Comparison of ENCODE assay signal across 8 mouse cellular contexts in the genomic region with DNA sequence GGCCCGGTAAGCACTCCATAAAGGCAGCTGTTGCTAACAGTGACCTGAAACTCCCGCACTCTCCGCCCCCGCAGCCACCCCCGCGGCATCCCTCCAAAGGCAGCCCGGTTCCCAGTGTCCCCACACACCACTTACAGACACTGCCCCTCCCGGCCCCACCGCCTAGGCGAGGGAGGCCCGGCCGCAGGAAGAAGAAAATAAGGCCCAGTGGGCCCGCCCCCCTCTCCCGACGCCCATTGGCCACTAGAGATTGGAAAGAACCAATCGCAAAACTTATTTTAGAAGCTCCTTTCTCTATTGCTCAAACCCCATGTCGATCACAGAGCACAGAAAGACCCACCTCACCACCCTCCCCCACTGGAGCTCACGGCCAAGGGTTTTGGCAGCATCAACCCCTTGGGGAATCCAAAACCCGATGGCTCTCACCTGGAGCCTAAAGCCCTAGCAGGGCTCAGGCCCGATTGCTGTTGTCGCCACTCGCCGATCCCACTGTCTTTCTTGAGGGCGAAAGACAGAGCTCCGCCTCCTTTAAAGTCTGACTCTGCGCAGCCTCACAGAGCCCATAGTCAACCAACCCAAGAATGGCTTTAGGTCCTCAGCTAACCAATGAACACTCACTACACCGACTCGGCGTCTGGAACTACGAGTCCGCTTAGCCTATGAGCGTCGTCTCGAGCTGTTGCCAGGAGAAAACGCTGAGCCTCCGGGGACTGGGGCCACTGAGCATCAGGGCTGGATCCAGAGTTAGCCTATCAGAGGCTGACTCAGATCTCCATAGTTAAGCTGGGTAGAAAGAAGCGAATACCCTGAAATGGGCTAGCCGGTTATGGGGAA. TPM values are rescaled to one million over a fixed set of nuclear protein-coding genes. Genes with fewer than 3 reads are reported as not detected.
DNase-seq lines count a peak whose midpoint lies in the region; ATAC-seq and TF ChIP-seq lines count a peak whose summit lies in the region.

A gene (minus strand): TSS at position 577 of the 834 bp plus-strand sequence.

- H3K27me3 ChIP-seq in MEL (ENCODE audit: control insufficient read depth in 1 of 2, insufficient read depth in 2 of 2, low read length in 2 of 2): no peaks in the 10 kb centered on the region
- H3K27me3 ChIP-seq in cerebellum, adult 2 months (ENCODE audit: control insufficient read depth, insufficient read depth, low read length): no peaks in the 10 kb centered on the region
- no peaks in the 10 kb centered on the region for H3K27me3 ChIP-seq in forebrain, postnatal 0 days (ENCODE audit: insufficient read depth, low read length)
- no peaks in the 10 kb centered on the region for H3K27me3 ChIP-seq in lung, embryonic 15.5 days

- no peak for TF ChIP-seq CTCF in MEL (IDR thresholded peaks at IDR 0.05 in 2 of 3, conservative IDR thresholded peaks at IDR 0.05 in 1 of 3; ENCODE audit: control insufficient read depth in 1 of 3, insufficient read depth in 1 of 3, low read depth in 2 of 3, low read length in 3 of 3, poor library complexity in 1 of 3, severe bottlenecking in 1 of 3)
- TF ChIP-seq CTCF in cerebellum, adult 2 months (IDR thresholded peaks at IDR 0.05; ENCODE audit: borderline replicate concordance, insufficient read depth, low read depth, low read length): no peak
- TF ChIP-seq CTCF in forebrain, postnatal 0 days (IDR thresholded peaks at IDR 0.05; ENCODE audit: low read depth): no peak

- peaks cover 19% of the 10 kb centered on the region for H3K79me2 ChIP-seq in MEL (ENCODE audit: control insufficient read depth, insufficient read depth, low read length, poor library complexity)

- H3K4me2 ChIP-seq in forebrain, postnatal 0 days (ENCODE audit: low read depth): peak within 1 kb of the TSS; percentile 58
- peak within 1 kb of the TSS; percentile 72 for H3K4me2 ChIP-seq in lung, embryonic 15.5 days

- H3K4me1 ChIP-seq in MEL (ENCODE audit: control insufficient read depth in 1 of 2, insufficient read depth in 2 of 2, low read length in 2 of 2): peaks cover 0 to 5% of the 10 kb centered on the region in 2 experiments; a peak in 2 of 4 replicates
- peaks cover 4% of the 10 kb centered on the region for H3K4me1 ChIP-seq in cerebellum, adult 2 months (ENCODE audit: control insufficient read depth, insufficient read depth, low read length)
- peaks cover 11% of the 10 kb centered on the region for H3K4me1 ChIP-seq in forebrain, postnatal 0 days (ENCODE audit: insufficient read depth)
- peaks cover 12% of the 10 kb centered on the region for H3K4me1 ChIP-seq in lung, embryonic 15.5 days

- WGBS in cerebellum, adult 2 months: under 1% methylated on average over 38 of the region's 38 CpGs
- 2% methylated on average over 38 of the region's 38 CpGs for WGBS in forebrain, postnatal 0 days
- under 1% methylated on average over 38 of the region's 38 CpGs for WGBS in lung, embryonic 15.5 days

- peak; percentile 99 for DNase-seq in MEL (ENCODE audit: low read depth, low spot score)
- peak; percentile 94 to 97 for DNase-seq in cerebellum, adult 2 months
- DNase-seq in forebrain, postnatal 0 days: peak; percentile 99
- peak; percentile 93 for DNase-seq in heart, postnatal 4 days
- peak; percentile 94 to 96 for DNase-seq in layer of hippocampus, adult 8-10 months (ENCODE audit: low spot score in 2 of 2)
- DNase-seq in ovary, adult 18-20 months (ENCODE audit: low spot score): peak; percentile 94
- DNase-seq in thymus, postnatal 0 days (ENCODE audit: low spot score): peak; percentile 98

- H3K4me3 ChIP-seq in MEL (ENCODE audit: control insufficient read depth in 1 of 2, insufficient read depth in 1 of 2, low read depth in 2 of 2, low read length in 2 of 2): peak within 1 kb of the TSS; percentile 84 to 97
- peak within 1 kb of the TSS; percentile 82 for H3K4me3 ChIP-seq in cerebellum, adult 2 months (replicated peaks; ENCODE audit: insufficient read depth, low read depth, low read length)
- peak within 1 kb of the TSS; percentile 89 for H3K4me3 ChIP-seq in forebrain, postnatal 0 days (ENCODE audit: low read depth, low read length)
- peak within 1 kb of the TSS; percentile 69 for H3K4me3 ChIP-seq in lung, embryonic 15.5 days

- TF ChIP-seq RAD21 in MEL (IDR thresholded peaks at IDR 0.05; ENCODE audit: low read depth, low read length): no peak

- no peaks in the 10 kb centered on the region for H3K9me3 ChIP-seq in MEL (replicated peaks; ENCODE audit: insufficient read depth, low read length)
- H3K9me3 ChIP-seq in forebrain, postnatal 0 days (ENCODE audit: low read length): no peaks in the 10 kb centered on the region
- no peaks in the 10 kb centered on the region for H3K9me3 ChIP-seq in lung, embryonic 15.5 days

- H3K36me3 ChIP-seq in MEL (ENCODE audit: control insufficient read depth in 1 of 2, insufficient read depth in 2 of 2, low read length in 2 of 2): peaks cover 0 to 9% of the 10 kb centered on the region in 2 experiments; a peak in 3 of 4 replicates
- peaks cover 26% of the 10 kb centered on the region for H3K36me3 ChIP-seq in forebrain, postnatal 0 days (ENCODE audit: insufficient read depth)
- H3K36me3 ChIP-seq in lung, embryonic 15.5 days: peaks cover 28% of the 10 kb centered on the region

- H3K9ac ChIP-seq in MEL (ENCODE audit: control insufficient read depth, low read depth, low read length, poor library complexity, severe bottlenecking): peak within 1 kb of the TSS; percentile 98
- H3K9ac ChIP-seq in forebrain, postnatal 0 days: peak within 1 kb of the TSS; percentile 78
- peak within 1 kb of the TSS; percentile 69 for H3K9ac ChIP-seq in lung, embryonic 15.5 days

- peak within 1 kb of the TSS; percentile 99 for H3K27ac ChIP-seq in MEL (ENCODE audit: control insufficient read depth, low read depth, low read length)
- peak within 1 kb of the TSS; percentile 88 for H3K27ac ChIP-seq in cerebellum, adult 2 months (ENCODE audit: insufficient read depth, low read length)
- H3K27ac ChIP-seq in forebrain, postnatal 0 days (ENCODE audit: low read depth, low read length): peak within 1 kb of the TSS; percentile 96
- peak within 1 kb of the TSS; percentile 95 for H3K27ac ChIP-seq in lung, embryonic 15.5 days

- TF ChIP-seq POLR2A in MEL (IDR thresholded peaks at IDR 0.05; ENCODE audit: control insufficient read depth in 1 of 2, insufficient read depth in 1 of 2, low read depth in 1 of 2, low read length in 2 of 2, poor library complexity in 1 of 2): peak; percentile 84 to 92
- TF ChIP-seq POLR2A in cerebellum, adult 2 months (IDR thresholded peaks at IDR 0.05; ENCODE audit: borderline replicate concordance, insufficient read depth, low read length): peak; percentile 56; the same call in 1 of the 2 replicates

- peak in 1 of 2 experiments; percentile 41; a peak in 1 of 4 replicates for TF ChIP-seq EP300 in MEL (IDR thresholded peaks at IDR 0.05; ENCODE audit: low read depth in 1 of 2, low read length in 2 of 2)

- ATAC-seq in forebrain, postnatal 0 days: peak; percentile 99
- ATAC-seq in lung, embryonic 15.5 days (ENCODE audit: borderline replicate concordance, extremely low read depth, low FRiP score, low TSS enrichment): peak; percentile 99

TF ChIP-seq in MEL, 35 proteins besides CTCF, POLR2A, EP300 and RAD21 (continues in another document):
- TF ChIP-seq BHLHE40 (IDR thresholded peaks at IDR 0.05; ENCODE audit: borderline replicate concordance, low read depth, low read length) (no peak), SMC3 (IDR thresholded peaks at IDR 0.05; ENCODE audit: low read depth, low read length) (no peak), MEF2A (IDR thresholded peaks at IDR 0.05; ENCODE audit: extremely low read depth, insufficient replicate concordance, low read depth, low read length, poor library complexity, severe bottlenecking) (no peak), KAT2A (conservative IDR thresholded peaks at IDR 0.05; ENCODE audit: low read depth, low read length) (peak; percentile 55; the same call in 1 of the 2 replicates), CHD2 (IDR thresholded peaks at IDR 0.05; ENCODE audit: low read length) (peak; percentile 81), TCF12 (IDR thresholded peaks at IDR 0.05; ENCODE audit: low read depth, low read length) (peak; percentile 38; the same call in 1 of the 2 replicates), POLR2AphosphoS2 (IDR thresholded peaks at IDR 0.05; ENCODE audit: low read length) (peak; percentile 63), SIN3A (IDR thresholded peaks at IDR 0.05; ENCODE audit: low read length) (peak; percentile 84), UBTF (IDR thresholded peaks at IDR 0.05; ENCODE audit: borderline replicate concordance, insufficient read depth, low read depth, low read length) (no peak), HCFC1 (IDR thresholded peaks at IDR 0.05; ENCODE audit: low read depth, low read length) (peak; percentile 69), USF2 (IDR thresholded peaks at IDR 0.05; ENCODE audit: borderline replicate concordance in 1 of 2, insufficient read depth in 1 of 2, low read depth in 1 of 2, low read length in 2 of 2) (no peak), MAFK (IDR thresholded peaks at IDR 0.05; ENCODE audit: borderline replicate concordance, low read depth, low read length) (no peak), ZC3H11A (IDR thresholded peaks at IDR 0.05; ENCODE audit: low read depth, low read length) (no peak), MYC (IDR thresholded peaks at IDR 0.05; ENCODE audit: low read depth, low read length) (no peak; the same call in 1 of the 2 replicates), MXI1 (IDR thresholded peaks at IDR 0.05; ENCODE audit: low read depth, low read length) (peak; percentile 86), MAX (IDR thresholded peaks at IDR 0.05; ENCODE audit: low read length) (peak; percentile 43), ZMIZ1 (IDR thresholded peaks at IDR 0.05; ENCODE audit: low read depth, low read length) (peak; percentile 91), NRF1 (IDR thresholded peaks at IDR 0.05; ENCODE audit: insufficient read depth, low read depth, low read length, poor library complexity, severe bottlenecking) (peak; percentile 84), USF1 (IDR thresholded peaks at IDR 0.05; ENCODE audit: low read depth, low read length) (no peak), GABPA (IDR thresholded peaks at IDR 0.05; ENCODE audit: low read depth, low read length) (no peak), GATA1 (IDR thresholded peaks at IDR 0.05; ENCODE audit: low read depth, low read length) (no peak)

RNA-seq across cellular contexts. Expression of the gene that starts here (rescaled TPM):
- 31.4 and 36.8 TPM in 2 replicates for total RNA-seq in MEL (2012; rRNA removed)
- polyA plus RNA-seq in MEL (2012; ENCODE audit: insufficient read depth in 1 of 2, insufficient read length in 2 of 2, low read depth in 1 of 2, low replicate concordance in 2 of 2, missing spikeins in 1 of 2): 10 to 100 TPM in 1 of 2 experiments, not detected in 1; 49.6 TPM
- 46.3 and 50.0 TPM in 2 replicates for polyA plus RNA-seq in cerebellum, adult 2 months (2012; rRNA removed)
- total RNA-seq in forebrain, postnatal 0 days (2014; rRNA removed): 96.5 and 122 TPM in 2 replicates
- polyA plus RNA-seq in forebrain, postnatal 0 days (2015; fragmentation: Nextera tagmentation; extraction: Ambion mirVana): 29.7 and 39.0 TPM in 2 replicates
- 10 to 100 TPM; 36.7 to 38.6 TPM for total RNA-seq in heart, postnatal 4 days (2021)
- total RNA-seq in layer of hippocampus, adult 8-10 months (2022): 10 to 100 TPM; 43.4 to 49.0 (median 46.9) TPM
- 39.3 and 40.0 TPM in 2 replicates for polyA plus RNA-seq in lung, embryonic 15.5 days (2015; fragmentation: Nextera tagmentation; extraction: Ambion mirVana)
- polyA plus RNA-seq in thymus, postnatal 0 days (2015; fragmentation: Nextera tagmentation; extraction: Ambion mirVana): 29.8 and 34.0 TPM in 2 replicates

Comparison
In these comparisons a context has a peak if more than half of its experiments do, and no peak if none do; other contexts are left out.
1. Peak in every context shown above with its lines: DNase-seq, ATAC-seq, H3K4me3 ChIP-seq and H3K27ac ChIP-seq.